Mouse (Mus musculus) adrenal gland, postnatal 0 days (tissue): ENCODE data around the gene Rdh12. TPM values are rescaled to one million over a fixed set of nuclear protein-coding genes. Genes with fewer than 3 reads are reported as not detected.

Experiments used
- polyA plus RNA-seq: library from polyadenylated mRNA; unstranded; fragments of >200 nt; fragmentation: Nextera tagmentation; extraction: Ambion mirVana; gene quantifications from 2 replicates; pipeline ENCODE4 v1.2.1, GENCODE M21; 2015

Rdh12 gene
- polyA plus RNA-seq: 0.95 and 1.6 TPM in 2 replicates

GRCm38 (mm10) chr12:79208703-79209464 lies at the start of gene Rdh12:
TSS of gene Rdh12 (plus strand) at chr12:79208914.

GRCm38 (mm10) chr12:79172019-79172941 lies 36.4 kb upstream of the Rdh12 start, which contains the start of gene Vti1b:
TSS of gene Vti1b (minus strand) at chr12:79172667.

DNA sequence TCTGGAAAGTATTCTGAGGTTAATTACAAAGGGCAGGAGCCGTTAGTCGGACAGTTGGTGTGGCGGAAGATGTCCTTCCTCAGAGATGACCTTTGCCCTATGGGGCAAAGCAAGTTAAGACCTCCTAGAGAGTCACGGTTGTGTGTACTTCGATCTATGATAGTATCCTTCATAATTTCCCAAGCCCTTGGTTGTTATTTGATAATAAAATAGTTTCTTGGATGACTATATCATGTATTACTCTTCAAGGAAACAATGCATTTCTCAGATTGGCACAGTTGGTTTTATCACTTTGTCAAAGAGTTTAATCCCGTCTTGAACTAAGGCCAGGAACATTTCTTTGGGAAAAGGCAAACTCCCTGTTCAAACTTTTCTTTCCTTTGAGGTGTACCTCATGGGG lies 16.5 kb upstream of the Rdh12 start, which contains the start of gene Rdh11:
TSS of gene Rdh11 (minus strand) at position 101 of the 400 bp plus-strand sequence.

Other genes with a start within 250 kb of the Rdh12 start
- 7.5 and 7.7 TPM in 2 replicates for gene Tmem229b, start 201.3 kb upstream of the Rdh12 start, polyA plus RNA-seq
- 0.79 and 0.93 TPM in 2 replicates for gene Plekhh1, start 179.8 kb upstream of the Rdh12 start, polyA plus RNA-seq
- 16.9 and 17.6 TPM in 2 replicates for gene Pigh, start 119.3 kb upstream of the Rdh12 start, polyA plus RNA-seq
- 0.65 and 1.4 TPM in 2 replicates for gene Arg2, start 78.1 kb upstream of the Rdh12 start, polyA plus RNA-seq
- 114 and 152 TPM in 2 replicates for gene Vti1b, start 36.2 kb upstream of the Rdh12 start, polyA plus RNA-seq
- 16.7 and 19.3 TPM in 2 replicates for gene Rdh11, start 16.6 kb upstream of the Rdh12 start, polyA plus RNA-seq
- gene Zfyve26, start 87.4 kb downstream of the Rdh12 start, polyA plus RNA-seq: 6.0 and 6.8 TPM in 2 replicates
- gene Rad51b, start 88.4 kb downstream of the Rdh12 start, polyA plus RNA-seq: 3.9 and 4.3 TPM in 2 replicates